Mouse (Mus musculus): ENCODE data around the gene Ms4a6c. TPM values are rescaled to one million over a fixed set of nuclear protein-coding genes. Genes with fewer than 3 reads are reported as not detected.
"Not testable (repeated sequence)": the region's sequence is repeated elsewhere in the genome, so short reads cannot be mapped to it uniquely, and the experiment has no call there.

Ms4a6c gene
- polyA plus RNA-seq, 1 experiment: 7.1 TPM

DNA sequence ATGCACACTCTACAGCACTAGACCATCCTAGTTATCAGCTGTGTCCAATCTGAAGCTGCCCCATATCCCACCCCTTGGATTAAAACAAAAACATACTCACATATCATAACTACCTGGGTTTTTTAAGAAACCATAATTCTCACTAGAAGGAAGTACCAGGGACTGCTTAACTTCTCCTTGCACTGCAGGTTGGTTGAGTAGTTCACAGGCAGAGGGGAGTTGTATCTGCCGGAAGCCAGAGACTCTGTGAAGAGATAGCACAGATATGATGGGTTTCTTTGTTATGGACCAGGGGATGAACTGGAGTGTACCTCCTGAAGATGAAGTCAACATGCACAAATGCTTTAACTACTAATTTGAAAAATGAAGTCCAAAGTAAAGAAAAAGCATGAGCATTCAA lies 31.6 kb downstream of the Ms4a6c start:
- no peak for TF ChIP-seq POLR2A (IDR thresholded peaks at IDR 0.05; ENCODE audit: borderline replicate concordance, extremely low read depth, low read depth, low read length)
- no peak for TF ChIP-seq CTCF (IDR thresholded peaks at IDR 0.05; ENCODE audit: insufficient read depth, low read length)
- Histone ChIP-seq H3K4me1 (ENCODE audit: control insufficient read depth, insufficient read depth, low read length) (no peaks in the 10 kb centered on the region), H3K4me3 (replicated peaks; ENCODE audit: extremely low read depth, low read depth, low read length) (no peak overlapping the region)
- 70% methylated on average over 1 of the region's 1 CpGs for WGBS
- no peak for DNase-seq

DNA sequence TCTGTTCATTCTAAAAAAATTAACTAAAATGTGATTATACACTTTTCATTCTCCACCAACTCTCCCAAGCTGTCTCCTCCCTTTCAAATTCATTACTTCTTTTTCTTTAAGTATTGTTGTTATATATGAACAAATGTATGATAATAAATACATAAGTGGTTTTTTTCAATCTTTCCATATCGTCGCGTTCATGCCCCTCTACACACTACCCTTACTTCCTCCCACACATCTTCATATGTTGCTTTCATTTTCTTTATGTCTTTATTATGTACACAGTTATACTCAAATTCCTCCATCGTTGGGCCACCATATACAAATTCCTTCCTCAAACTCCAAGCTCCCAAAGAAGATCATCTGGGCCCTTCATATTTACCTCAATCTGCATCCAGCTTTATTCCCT lies 32.2 kb downstream of the Ms4a6c start:
- no peak for DNase-seq
- no peak for TF ChIP-seq CTCF (IDR thresholded peaks at IDR 0.05; ENCODE audit: insufficient read depth, low read length)
- TF ChIP-seq POLR2A (IDR thresholded peaks at IDR 0.05; ENCODE audit: borderline replicate concordance, extremely low read depth, low read depth, low read length): no peak
- Histone ChIP-seq H3K4me1 (ENCODE audit: control insufficient read depth, insufficient read depth, low read length) (no peaks in the 10 kb centered on the region), H3K4me3 (replicated peaks; ENCODE audit: extremely low read depth, low read depth, low read length) (no peak overlapping the region)
- WGBS: 79% methylated on average over 4 of the region's 4 CpGs

DNA sequence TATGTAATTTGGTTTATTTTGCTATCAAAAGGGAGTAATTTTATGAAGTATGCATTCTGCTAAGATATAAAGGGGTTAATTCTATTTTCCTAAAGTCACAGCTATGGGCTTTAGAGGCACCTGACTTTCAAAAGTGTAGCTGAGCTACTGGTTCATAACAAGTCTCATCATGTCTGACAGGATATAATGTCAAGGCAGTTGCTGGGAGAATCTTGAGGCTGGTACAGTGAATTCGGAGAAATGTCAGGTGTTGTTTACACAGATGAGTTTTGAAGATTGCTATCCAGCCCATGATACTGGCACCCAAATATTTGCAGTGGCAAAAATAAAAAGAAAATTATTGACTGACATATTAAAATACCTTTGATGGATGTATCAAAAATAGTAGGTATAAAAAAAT lies 35.7 kb downstream of the Ms4a6c start:
- no peak for TF ChIP-seq CTCF (IDR thresholded peaks at IDR 0.05; ENCODE audit: insufficient read depth, low read length)
- TF ChIP-seq POLR2A (IDR thresholded peaks at IDR 0.05; ENCODE audit: borderline replicate concordance, extremely low read depth, low read depth, low read length): no peak
- no peak for DNase-seq
- no peaks in the 10 kb centered on the region for H3K4me1 ChIP-seq (ENCODE audit: control insufficient read depth, insufficient read depth, low read length)
- no peak overlapping the region for H3K4me3 ChIP-seq (replicated peaks; ENCODE audit: extremely low read depth, low read depth, low read length)
- WGBS: 72% methylated on average over 1 of the region's 1 CpGs

DNA sequence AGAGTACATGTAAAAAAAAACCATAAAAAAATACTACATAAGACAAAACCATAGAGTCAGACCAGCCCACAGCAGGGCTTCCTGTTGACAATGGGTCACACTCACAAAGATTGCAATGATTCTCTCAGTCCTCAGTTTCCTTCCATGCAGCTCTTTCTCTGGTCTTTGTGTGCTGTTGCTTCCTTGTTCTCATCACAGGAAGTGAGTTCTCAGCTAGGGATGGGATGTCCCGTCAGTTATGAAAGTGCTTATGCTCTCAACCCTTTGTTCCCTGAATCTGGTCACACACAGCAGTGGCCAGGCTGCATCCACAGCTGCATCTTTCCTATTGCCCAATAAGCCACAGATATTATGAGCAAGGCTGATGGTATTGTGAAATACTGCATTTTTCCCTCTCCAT lies 44.3 kb downstream of the Ms4a6c start:
- TF ChIP-seq POLR2A (IDR thresholded peaks at IDR 0.05; ENCODE audit: borderline replicate concordance, extremely low read depth, low read depth, low read length) (no peak), CTCF (IDR thresholded peaks at IDR 0.05; ENCODE audit: insufficient read depth, low read length) (no peak)
- WGBS: 43% methylated on average over 1 of the region's 1 CpGs
- no peaks in the 10 kb centered on the region; the same call in 1 of the 2 replicates for H3K4me1 ChIP-seq (ENCODE audit: control insufficient read depth, insufficient read depth, low read length)
- DNase-seq: no peak
- H3K4me3 ChIP-seq (replicated peaks; ENCODE audit: extremely low read depth, low read depth, low read length): no peak overlapping the region

DNA sequence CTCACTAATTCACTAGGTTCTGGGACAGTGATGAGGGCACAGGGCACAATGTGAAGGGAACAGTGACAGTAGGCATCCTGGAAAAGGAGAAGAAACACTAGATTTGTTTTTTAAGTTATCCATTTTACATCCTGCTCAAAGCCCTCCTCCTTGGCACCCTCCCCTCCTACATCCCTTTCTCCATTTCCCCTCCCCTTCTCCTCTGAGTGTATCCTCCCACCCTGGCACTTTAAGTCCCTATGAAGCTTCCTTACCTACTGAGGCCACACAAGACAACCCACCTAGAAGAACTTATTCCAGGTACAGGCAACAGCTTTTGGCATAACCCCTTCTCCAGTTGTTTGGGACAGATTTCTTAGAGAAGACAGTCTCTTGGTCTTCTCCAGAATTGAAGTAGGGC lies 47.1 kb downstream of the Ms4a6c start, which contains the start of gene Ms4a6b:
TSS of gene Ms4a6b (plus strand) at position 267 of the 400 bp plus-strand sequence.
- Histone ChIP-seq H3K4me3 (replicated peaks; ENCODE audit: extremely low read depth, low read depth, low read length) (no peak within 1 kb of the TSS), H3K4me1 (ENCODE audit: control insufficient read depth, insufficient read depth, low read length) (no peaks in the 10 kb centered on the region; the same call in 1 of the 2 replicates)
- DNase-seq: no peak
- no peak for TF ChIP-seq CTCF (IDR thresholded peaks at IDR 0.05; ENCODE audit: insufficient read depth, low read length)
- no peak for TF ChIP-seq POLR2A (IDR thresholded peaks at IDR 0.05; ENCODE audit: borderline replicate concordance, extremely low read depth, low read depth, low read length)

DNA sequence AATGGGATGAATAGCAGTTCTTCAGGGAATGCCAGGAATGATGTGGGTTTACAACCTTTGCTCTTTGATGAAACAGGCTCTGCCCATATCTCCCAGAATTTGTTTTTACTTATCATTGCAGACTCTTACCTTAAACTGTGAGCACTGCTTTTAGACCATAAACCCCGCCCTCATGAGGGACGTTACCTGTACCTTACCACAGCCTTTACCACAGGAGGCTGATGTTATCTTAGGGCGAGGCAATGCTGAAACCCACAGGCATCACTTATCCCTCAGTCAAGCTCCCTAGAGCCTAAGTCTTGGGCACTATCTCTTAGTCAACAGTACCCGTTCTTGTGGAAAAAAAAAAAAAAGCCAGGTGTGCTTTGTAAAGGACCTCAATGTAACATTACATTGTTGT lies 47.7 kb downstream of the Ms4a6c start:
- no peak for TF ChIP-seq POLR2A (IDR thresholded peaks at IDR 0.05; ENCODE audit: borderline replicate concordance, extremely low read depth, low read depth, low read length)
- TF ChIP-seq CTCF (IDR thresholded peaks at IDR 0.05; ENCODE audit: insufficient read depth, low read length): no peak
- 54% methylated on average over 4 of the region's 4 CpGs for WGBS
- Histone ChIP-seq H3K4me1 (ENCODE audit: control insufficient read depth, insufficient read depth, low read length) (no peaks in the 10 kb centered on the region; the same call in 1 of the 2 replicates), H3K4me3 (replicated peaks; ENCODE audit: extremely low read depth, low read depth, low read length) (no peak overlapping the region)
- no peak for DNase-seq

DNA sequence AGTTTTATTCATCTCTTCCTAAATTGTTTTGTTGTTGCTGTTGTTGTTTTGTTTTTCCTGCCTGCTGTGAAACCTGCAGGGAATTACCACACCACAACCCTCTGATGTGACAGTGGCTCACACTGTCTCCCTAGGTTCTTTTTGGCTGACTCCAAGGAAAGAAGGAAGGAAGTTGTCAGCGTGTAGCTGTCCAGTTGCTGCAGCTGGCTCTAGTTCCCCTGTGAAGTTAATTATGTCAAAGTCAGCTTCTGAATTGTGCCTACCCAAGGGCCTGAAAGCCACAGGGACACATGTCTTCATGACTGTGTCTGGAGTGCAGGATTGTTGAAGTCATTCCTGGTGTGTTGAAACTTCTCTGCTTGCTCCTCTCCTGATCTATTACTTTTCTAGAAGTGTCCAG lies 48.2 kb downstream of the Ms4a6c start:
- 15% methylated on average over 1 of the region's 1 CpGs for WGBS
- not testable (repeated sequence) for H3K4me3 ChIP-seq (replicated peaks; ENCODE audit: extremely low read depth, low read depth, low read length); DNase-seq; H3K4me1 ChIP-seq (ENCODE audit: control insufficient read depth, insufficient read depth, low read length)

DNA sequence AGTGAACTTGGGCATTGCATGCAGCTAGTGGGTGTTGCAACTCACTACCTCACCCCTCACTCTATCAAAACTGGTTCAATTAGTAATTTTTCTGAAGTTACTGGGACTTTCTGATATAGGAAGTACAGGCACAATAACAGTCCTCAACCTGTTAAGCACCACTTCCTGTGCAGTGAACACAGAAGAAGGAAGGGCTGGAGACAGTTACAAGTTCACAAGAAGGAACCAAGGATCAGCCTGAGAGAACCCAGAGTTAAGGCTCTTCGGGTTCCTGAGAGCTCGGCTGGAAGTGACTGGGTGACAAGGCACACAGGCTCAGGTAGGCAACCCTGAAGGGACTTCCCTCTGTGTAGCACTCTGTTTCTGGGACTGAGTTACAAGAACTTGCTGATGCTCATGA lies 49.2 kb downstream of the Ms4a6c start:
- 60% methylated on average over 2 of the region's 2 CpGs for WGBS
- H3K4me1 ChIP-seq (ENCODE audit: control insufficient read depth, insufficient read depth, low read length); DNase-seq; H3K4me3 ChIP-seq (replicated peaks; ENCODE audit: extremely low read depth, low read depth, low read length): not testable (repeated sequence)

DNA sequence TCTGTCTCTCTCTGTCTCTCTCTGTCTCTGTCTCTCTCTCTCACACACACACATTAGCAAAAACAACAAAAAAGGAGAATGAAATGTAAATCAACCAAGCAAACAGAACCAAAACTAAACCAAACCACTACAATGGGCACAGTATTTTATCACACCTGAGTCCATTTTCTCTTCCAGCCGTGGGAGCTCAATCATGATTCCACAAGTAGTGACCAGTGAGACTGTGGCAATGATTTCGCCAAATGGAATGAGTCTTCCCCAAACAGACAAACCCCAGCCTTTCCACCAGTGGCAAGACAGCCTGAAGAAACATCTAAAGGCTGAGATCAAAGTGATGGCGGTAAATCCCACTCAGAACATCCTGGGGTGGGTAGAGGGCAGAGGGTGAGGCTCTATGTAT lies 51.0 kb downstream of the Ms4a6c start:
- WGBS: 81% methylated on average over 3 of the region's 3 CpGs
- DNase-seq: no peak
- Histone ChIP-seq H3K4me3 (replicated peaks; ENCODE audit: extremely low read depth, low read depth, low read length) (no peak overlapping the region), H3K4me1 (ENCODE audit: control insufficient read depth, insufficient read depth, low read length) (no peaks in the 10 kb centered on the region; the same call in 1 of the 2 replicates)
- TF ChIP-seq CTCF (IDR thresholded peaks at IDR 0.05; ENCODE audit: insufficient read depth, low read length) (no peak), POLR2A (IDR thresholded peaks at IDR 0.05; ENCODE audit: borderline replicate concordance, extremely low read depth, low read depth, low read length) (no peak)

Other genes starting within 250 kb of the Ms4a6c start
- gene Ms4a12, start 236.9 kb upstream of the Ms4a6c start, polyA plus RNA-seq (2012; rRNA removed): not detected in 2 replicates
- 1.7 and 2.7 TPM in 2 replicates for gene Ms4a1, start 203.1 kb upstream of the Ms4a6c start, polyA plus RNA-seq (2012; rRNA removed)
- not detected in 2 replicates for gene Ms4a5, start 185.5 kb upstream of the Ms4a6c start, polyA plus RNA-seq (2012; rRNA removed)
- 0.16 and 0.19 TPM in 2 replicates for gene Ms4a14, start 154.9 kb upstream of the Ms4a6c start, polyA plus RNA-seq (2012; rRNA removed)
- 1.4 and 1.5 TPM in 2 replicates for gene Ms4a7, start 133.2 kb upstream of the Ms4a6c start, polyA plus RNA-seq (2012; rRNA removed)
- 0.44 and 0.99 TPM in 2 replicates for gene Ms4a4a, start 93.8 kb upstream of the Ms4a6c start, polyA plus RNA-seq (2012; rRNA removed)
- gene Ms4a4c, start 64.6 kb upstream of the Ms4a6c start, polyA plus RNA-seq (2012; rRNA removed): 0.62 and 2.9 TPM in 2 replicates
- 4.3 and 8.7 TPM in 2 replicates for gene Ms4a4b, start 25.8 kb upstream of the Ms4a6c start, polyA plus RNA-seq (2012; rRNA removed)
- 3.4 and 8.1 TPM in 2 replicates for gene Gm8369, start 16.6 kb downstream of the Ms4a6c start, polyA plus RNA-seq (2012; rRNA removed)
- 4.2 and 7.2 TPM in 2 replicates for gene Ms4a6b, start 47.1 kb downstream of the Ms4a6c start, polyA plus RNA-seq (2012; rRNA removed)
- gene Ms4a4d, start 67.4 kb downstream of the Ms4a6c start, polyA plus RNA-seq (2012; rRNA removed): 31.7 and 38.3 TPM in 2 replicates
- gene Ms4a6d, start 135.5 kb downstream of the Ms4a6c start, polyA plus RNA-seq (2012; rRNA removed): 2.5 and 4.1 TPM in 2 replicates
- gene Ms4a2, start 154.4 kb downstream of the Ms4a6c start, polyA plus RNA-seq (2012; rRNA removed): 0.05 and 0.14 TPM in 2 replicates
- not detected in 2 replicates for gene Ms4a3, start 171.5 kb downstream of the Ms4a6c start, polyA plus RNA-seq (2012; rRNA removed)
- not detected in 2 replicates for gene Oosp2, start 191.2 kb downstream of the Ms4a6c start, polyA plus RNA-seq (2012; rRNA removed)
- gene Oosp1, start 221.8 kb downstream of the Ms4a6c start, polyA plus RNA-seq (2012; rRNA removed): not detected in 2 replicates
- gene Oosp3, start 227.7 kb downstream of the Ms4a6c start, polyA plus RNA-seq (2012; rRNA removed): not detected in 2 replicates

Measured in lung, adult 2 months (tissue).